Mouse (Mus musculus) kidney, postnatal 4 days (tissue): ENCODE measurements at regions not wholly inside any gene's neighbourhood (a gene's known extent, or its start where the extent isn't known, plus 50 kb on each side); places are given as distances from the start of the nearest gene placed in this dataset.

Experiments used
- DNase-seq, 2 experiments: peaks; one replicate each; pipeline ENCODE4 v3.0.0; 2021; ENCODE audit warnings: mixed read lengths in 2 of 2

DNA sequence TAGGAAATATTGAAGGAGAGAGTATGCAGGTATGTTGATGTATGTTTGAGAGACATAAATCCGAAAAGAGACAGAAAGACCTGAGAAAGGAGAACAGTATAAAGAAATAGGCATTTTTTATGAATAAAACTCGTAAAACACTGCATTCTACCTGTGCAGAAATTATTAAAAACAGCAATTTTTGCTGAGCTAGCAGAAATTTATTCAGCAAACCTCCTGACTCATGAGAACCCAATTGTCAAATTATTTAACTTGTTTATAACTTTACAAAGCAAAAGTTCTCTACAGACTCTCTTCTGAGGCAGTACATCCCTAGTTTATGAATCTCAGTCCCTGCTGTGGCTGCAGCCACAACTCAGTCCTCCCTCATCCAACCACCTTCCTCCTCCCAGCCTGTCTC lies 191.0 kb upstream of the Noct start:
- DNase-seq = no peak

DNA sequence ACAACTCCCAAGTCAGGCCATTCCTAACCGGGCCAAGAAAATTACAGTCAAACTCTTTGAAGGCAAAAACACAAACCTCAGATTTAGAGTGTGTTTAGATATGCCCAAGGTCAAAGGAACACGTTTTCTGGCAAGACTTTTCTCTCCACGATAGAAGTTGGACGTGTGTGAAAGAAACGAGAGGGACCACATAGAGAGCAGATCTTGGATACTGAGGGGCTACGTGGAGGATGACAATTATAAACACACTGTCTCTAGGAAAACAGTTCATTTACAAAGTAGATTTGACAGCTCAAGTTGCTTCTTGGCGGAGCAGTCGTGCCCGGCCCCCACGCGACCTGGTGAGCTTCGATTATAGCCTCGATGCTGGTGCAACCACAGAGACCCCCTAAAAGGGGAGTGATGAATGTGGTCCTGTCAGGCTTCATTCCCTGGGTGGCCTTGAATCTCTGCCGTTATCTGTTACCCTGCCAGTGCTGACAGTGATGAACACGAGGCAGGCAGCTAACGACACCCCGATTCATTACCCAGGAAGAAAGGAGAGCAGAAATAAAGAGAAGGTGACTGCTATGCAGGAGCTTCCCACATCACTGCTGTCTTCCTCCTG lies 187.4 kb upstream of the Noct start:
- no peak for DNase-seq

DNA sequence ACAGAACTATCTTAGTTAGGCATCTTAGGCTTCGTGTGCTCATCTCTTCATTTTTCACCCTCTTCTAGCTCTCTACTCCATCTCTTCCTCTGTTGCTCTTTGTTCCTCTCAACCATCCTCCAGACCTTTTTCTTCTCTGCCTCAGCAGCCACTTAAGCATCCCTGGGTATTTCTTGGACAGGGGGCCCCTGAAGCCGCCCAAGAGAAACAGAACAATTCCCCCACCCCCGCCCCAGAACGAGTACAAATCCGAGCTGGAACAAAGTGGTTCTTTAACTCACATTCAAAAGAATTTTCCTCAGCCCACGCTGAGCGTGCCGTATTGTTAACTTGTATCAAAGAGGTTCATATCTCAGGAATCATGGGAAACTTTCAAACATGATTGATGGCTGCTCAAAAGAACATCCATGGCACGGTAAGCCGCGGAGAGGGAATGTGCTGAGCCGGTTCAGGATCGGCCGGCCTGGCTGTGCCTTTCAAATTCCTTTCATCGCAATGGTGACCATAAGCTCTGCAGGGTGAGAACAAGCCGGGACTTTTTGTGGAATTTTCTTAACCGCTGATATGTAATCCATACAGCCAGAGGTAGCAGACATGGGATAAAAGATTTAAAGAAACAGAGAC lies 181.9 kb upstream of the Noct start:
- peak; percentile 14 to 19 for DNase-seq

- DNase-seq = no peak
Observed at GRCm38 (mm10) chr3:51048739-51049138, 175.5 kb upstream of the Noct start.

DNA sequence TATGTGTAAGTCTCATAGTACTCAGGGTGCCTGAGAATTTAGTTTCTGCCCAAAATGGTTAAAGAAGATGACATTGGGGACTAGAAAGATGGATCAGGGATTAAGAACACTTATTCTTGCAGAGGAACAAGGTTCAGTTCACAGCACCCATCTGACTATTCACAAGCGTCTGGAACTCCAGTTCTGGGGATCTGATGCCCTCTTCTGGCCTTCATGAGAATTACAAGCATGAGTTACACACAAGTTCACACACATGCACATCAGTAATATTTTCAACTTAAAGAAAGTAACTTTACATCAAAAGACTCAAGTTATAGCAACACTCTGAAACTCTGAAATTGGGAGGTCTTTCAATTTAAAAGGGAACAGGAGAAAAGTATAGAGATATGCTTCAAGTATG lies 174.1 kb upstream of the Noct start:
- DNase-seq = no peak

DNA sequence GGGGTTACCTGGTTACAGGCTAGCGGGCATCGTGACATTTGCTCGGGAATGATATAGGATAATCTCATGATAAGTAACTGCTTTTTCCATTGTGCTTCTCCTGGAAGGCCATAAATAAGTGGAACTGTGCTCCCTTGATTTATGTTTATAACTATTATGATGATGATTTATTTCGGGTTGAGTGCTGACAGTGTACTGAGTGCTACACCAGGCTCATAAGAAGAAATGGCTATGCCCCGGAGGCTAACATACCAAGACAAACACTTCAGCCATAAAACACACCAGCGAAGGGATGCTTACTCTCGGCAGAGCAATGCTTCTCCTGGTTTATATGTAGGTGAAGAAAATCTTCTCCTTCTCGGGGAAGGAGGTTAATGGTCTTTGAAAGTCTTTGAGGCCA lies 169.2 kb upstream of the Noct start:
- DNase-seq = no peak

DNA sequence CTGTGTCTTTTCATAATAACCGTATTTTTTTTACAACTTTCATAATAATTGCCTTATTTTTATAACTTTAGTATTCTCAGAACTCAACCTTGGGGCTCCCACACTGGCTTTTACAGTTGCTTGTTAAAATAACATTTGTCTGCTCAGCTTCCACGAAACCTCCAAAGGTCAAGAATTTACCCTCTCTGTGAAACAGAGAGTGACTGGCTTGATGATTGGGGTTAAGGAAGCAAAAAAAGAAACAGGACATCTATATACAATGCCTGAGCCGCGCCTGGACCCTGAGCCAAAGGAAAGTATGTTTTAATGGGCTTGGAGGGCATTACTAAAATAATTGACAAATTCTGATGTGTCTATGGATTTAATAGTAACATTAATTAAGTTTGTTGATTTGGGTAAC lies 160.0 kb upstream of the Noct start:
- no peak for DNase-seq

DNA sequence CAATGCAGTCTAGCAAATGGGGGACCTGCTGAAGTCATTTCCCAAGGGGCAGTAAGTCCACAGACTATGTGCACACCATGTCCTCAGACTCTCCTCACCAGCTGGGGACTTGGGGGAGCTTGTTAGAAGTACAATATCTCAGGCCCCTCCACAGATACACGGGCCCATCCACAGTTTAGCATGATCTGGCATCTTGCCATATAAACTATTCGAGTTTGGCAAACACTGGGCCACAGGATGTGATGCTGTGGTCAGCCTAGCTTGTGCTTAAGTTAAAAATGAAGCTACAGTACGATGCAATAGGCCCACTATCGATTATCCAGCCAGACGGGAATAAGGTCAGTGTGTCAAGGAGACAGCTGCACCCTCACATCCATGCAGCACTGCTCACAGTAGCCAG lies 157.9 kb upstream of the Noct start:
- DNase-seq = no peak

DNA sequence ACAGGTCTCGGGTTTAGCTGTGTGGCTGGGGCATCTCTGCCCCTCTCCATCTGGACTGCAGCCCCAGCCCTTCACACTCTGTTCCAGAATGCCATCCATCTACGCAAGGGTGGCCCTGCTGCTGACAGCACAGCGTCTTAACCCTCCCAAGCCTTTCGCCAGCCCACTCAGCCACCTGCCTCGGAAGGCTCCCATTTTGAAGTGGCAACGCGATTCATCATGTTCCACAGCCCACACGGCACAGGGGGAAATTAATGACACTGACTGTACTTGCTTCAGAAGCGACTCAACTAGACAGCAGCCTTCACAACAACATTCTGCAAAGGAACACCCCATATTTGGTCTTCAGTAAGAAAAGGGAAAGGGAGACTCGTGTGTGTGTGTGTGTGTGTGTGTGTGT lies 151.8 kb upstream of the Noct start:
- DNase-seq = no peak

GRCm38 (mm10) chr3:51073003-51073679 lies 151.1 kb upstream of the Noct start:
- no peak for DNase-seq

DNA sequence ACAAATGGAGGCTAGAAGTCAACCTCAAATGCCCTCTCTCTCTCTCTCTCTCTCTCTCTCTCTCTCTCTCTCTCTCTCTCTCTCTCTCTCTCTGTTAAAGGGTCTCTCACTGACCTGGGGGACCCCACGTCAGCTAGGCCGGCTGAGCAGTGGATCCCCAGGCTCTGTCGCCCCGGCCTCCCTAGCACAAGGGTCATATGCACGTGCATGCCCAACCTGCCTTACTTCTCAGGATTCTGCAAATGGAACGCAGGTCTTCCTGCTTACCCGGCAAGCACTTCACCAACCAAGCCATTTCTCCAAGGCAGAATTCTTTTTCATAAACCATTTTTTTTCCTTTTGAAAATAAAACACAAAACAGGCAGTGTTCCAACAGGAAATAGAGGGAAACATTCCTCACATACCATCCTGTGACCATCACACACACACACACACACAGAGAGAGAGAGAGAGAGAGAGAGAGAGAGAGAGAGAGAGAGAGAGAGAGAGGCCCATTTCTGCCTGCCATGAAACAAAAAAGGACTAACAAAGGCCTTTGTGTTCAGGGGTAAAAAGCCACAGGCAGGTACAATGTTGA lies 150.4 kb upstream of the Noct start:
- DNase-seq = no peak

DNA sequence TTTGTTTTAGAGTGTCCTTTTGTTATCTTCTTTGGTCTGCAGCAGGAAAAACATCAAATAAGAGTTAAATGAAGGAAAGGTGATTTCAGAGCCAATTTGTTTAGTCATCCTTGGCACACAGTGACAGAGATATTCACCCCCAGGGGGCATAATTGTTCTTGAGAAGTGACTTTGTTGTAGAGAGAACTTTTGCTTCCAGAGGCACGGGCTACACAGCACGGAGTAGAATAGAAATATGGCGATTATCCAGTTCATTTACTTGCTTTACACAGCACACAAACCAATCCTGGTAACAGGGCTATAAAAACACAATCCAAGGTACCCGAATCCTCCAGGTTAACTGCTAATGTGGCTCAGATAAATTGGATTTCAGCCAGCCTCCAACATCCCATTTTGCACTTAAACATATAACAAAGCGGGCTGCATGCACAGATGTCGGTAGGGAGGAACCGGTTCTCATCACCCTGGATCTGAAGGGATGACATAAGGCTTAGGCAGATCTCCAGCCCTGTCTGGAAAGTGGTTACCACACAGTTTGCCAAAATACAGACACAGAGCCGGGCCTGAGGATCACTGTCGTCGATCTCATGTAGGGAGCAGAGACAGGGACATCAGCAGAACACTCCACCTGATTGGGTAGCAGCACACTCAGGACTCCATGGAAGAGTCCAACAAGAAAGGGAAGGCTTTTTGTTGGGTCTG lies 148.9 kb upstream of the Noct start:
- DNase-seq = no peak

DNA sequence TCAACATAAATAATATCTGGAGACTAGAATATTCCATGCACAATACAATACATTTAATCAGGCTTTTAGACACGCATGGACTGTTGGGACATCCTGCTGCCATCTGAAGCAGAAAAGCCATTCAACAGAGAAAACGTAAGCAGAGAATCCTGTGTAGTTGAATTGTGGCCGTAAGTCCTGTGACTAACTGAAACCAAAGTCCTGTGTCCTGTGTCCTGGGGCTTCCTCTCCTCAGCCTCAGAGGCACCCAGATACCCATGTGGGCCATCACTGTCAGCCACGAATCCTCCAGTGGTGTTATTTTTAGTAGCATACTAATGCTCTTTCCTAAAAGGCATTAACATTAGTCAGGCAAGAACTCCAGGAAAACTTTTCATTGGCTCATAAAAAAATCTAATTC lies 145.8 kb upstream of the Noct start:
- no peak for DNase-seq

GRCm38 (mm10) chr3:51080415-51080814 lies 143.8 kb upstream of the Noct start:
- DNase-seq = no peak

- no peak for DNase-seq
Observed at GRCm38 (mm10) chr3:51080855-51081254, 143.4 kb upstream of the Noct start.

- no peak for DNase-seq
Observed at GRCm38 (mm10) chr3:51082831-51083575, 141.2 kb upstream of the Noct start.

GRCm38 (mm10) chr3:51083583-51083982 lies 140.7 kb upstream of the Noct start:
- no peak for DNase-seq

DNA sequence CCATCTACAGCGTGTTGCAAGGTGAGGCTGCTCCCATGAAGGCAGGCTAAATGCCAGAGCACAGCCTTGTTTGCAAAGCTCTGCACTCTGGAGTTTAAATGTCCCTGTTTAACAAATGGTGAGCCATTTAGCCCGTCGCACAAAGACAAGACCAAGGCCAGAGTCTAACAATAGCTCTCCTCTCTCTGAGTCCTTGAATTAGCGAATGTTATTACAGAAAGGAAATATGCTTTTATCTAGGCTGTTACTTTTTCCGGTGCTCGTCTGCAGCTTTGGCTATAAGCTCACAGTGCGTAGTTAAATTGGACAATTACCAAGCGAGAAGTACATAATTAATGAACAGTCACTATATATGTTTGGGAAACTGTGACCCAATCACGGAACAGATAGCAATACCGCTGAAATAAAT lies 137.8 kb upstream of the Noct start:
- DNase-seq = no peak

GRCm38 (mm10) chr3:51087076-51087475 lies 137.2 kb upstream of the Noct start:
- DNase-seq = no peak

DNA sequence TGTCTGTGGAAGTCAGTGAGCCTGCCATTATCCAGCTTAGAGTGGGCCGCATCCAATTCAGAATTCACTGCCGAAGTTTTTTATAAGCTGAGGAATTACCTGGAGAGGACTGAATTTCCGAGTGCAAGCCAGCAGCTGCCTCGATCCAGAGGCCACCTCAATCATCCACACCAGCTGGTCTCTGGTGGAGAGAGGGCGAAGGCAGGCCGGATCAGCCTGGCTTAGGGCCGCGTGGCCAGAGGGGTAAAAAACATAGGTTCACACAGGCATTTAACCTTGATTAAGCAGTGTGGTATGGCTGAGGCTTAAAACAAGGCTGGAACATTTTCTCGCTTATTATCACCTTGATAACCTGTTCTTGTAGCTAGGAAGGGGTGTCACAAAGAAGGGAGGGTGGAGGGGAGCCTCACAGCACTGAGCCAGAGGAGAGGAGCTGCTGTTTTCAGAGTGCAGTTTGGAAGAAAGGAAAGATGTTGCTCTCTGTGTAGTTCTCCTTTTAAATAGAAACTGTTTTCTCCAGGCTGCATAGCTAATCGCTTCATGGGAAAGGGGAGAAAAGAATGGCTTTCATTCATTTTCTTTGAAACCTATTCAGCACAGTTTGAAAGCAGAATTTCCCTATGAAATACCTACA lies 135.1 kb upstream of the Noct start:
- DNase-seq = no peak

DNA sequence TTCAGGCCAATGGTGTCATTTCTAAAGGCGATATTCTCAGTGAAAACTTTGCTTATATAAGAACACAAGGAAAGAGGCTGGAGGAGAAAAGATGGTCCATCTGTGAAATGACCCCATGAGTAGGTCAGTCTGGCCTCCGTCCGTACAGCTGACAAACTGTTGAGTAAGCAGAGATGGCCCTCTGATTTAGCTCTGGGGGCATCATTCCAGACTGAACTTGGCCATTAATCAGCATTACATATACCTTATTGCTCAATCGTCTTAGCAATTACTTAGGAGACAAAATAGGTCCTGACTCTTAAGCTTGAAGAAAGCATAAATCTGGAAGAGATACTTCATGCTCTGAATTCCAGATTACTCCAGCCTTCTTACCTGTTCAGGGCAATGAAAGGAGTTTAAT lies 132.8 kb upstream of the Noct start:
- DNase-seq = no peak
